Mouse (Mus musculus) MEL (cell line): ENCODE measurements at regions not wholly inside any gene's neighbourhood (a gene's known extent, or its start where the extent isn't known, plus 50 kb on each side); places are given as distances from the start of the nearest gene placed in this dataset.

ENCODE experiments used
- CTCF ChIP-seq, 3 experiments: IDR thresholded peaks in 2 of 3; conservative IDR thresholded peaks in 1 of 3; 2 replicates each; pipeline ENCODE4 v1.5.1; 2011 to 2012; ENCODE audit warnings: low read length in 3 of 3, low read depth in 2 of 3, mild to moderate bottlenecking in 2 of 3, improper control_type of control experiment in 1 of 3, inconsistent platforms in 1 of 3, mixed read lengths in 1 of 3, moderate library complexity in 1 of 3; ENCODE audit not compliant: control insufficient read depth in 1 of 3, insufficient read depth in 1 of 3, poor library complexity in 1 of 3, severe bottlenecking in 1 of 3
- EP300 ChIP-seq, 2 experiments: IDR thresholded peaks; 2 replicates each; pipeline ENCODE4 v1.6.1; 2011; ENCODE audit warnings: improper control_type of control experiment in 2 of 2, low read length in 2 of 2, low read depth in 1 of 2, mild to moderate bottlenecking in 1 of 2
- MEF2A ChIP-seq: IDR thresholded peaks from 2 replicates; pipeline ENCODE4 v1.6.1; 2014; ENCODE audit warnings: low read depth, mild to moderate bottlenecking, inconsistent platforms, low read length, improper control_type of control experiment; ENCODE audit not compliant: poor library complexity, insufficient replicate concordance, severe bottlenecking; ENCODE audit errors: extremely low read depth
- NELFE ChIP-seq: IDR thresholded peaks from 2 replicates; pipeline ENCODE4 v1.6.1; 2011; ENCODE audit warnings: low read depth, low read length, improper control_type of control experiment
- UBTF ChIP-seq: IDR thresholded peaks from 2 replicates; pipeline ENCODE4 v1.6.1; 2012; ENCODE audit warnings: low read depth, mild to moderate bottlenecking, inconsistent platforms, low read length, improper control_type of control experiment, moderate library complexity, borderline replicate concordance; ENCODE audit not compliant: insufficient read depth
- ZC3H11A ChIP-seq: IDR thresholded peaks from 2 replicates; pipeline ENCODE4 v1.6.1; 2012; ENCODE audit warnings: low read depth, mild to moderate bottlenecking, inconsistent platforms, low read length, improper control_type of control experiment

DNA sequence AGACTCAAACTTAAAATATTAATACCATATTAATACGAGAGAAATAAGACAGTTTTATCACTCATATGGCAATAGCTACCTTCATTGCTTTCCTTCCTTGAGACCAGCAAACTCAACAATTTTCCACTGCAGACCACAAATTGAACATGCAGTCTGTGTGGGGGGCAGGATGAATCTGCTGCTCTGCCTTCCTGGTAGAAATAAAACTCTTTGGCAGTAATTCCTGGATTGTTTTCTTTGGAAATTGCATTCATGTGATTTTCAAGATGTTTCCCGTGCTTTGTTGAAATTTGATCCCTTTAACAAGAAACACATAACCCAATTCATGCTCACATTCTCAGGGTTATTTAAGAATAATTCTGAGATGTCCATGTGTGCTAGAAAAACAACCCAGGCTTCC is 555.1 kb upstream of the Clint1 start:
- TF ChIP-seq CTCF (IDR thresholded peaks at IDR 0.05 in 2 of 3, conservative IDR thresholded peaks at IDR 0.05 in 1 of 3; ENCODE audit: control insufficient read depth in 1 of 3, insufficient read depth in 1 of 3, low read depth in 2 of 3, low read length in 3 of 3, poor library complexity in 1 of 3, severe bottlenecking in 1 of 3) (no peak), MEF2A (no peak), ZC3H11A (no peak), NELFE (no peak), EP300 (IDR thresholded peaks at IDR 0.05; ENCODE audit: low read depth in 1 of 2, low read length in 2 of 2) (no peak), UBTF (no peak)
